Mouse (Mus musculus): ENCODE measurements around the gene Prom2. TPM values are rescaled to one million over a fixed set of nuclear protein-coding genes. Genes with fewer than 3 reads are reported as not detected.

Gene Prom2
- polyA plus RNA-seq, 1 experiment from 2014 or later: 3.5 TPM

- 72% methylated on average over 6 of the region's 6 CpGs for WGBS
- Histone ChIP-seq H3K4me1 (replicated peaks; ENCODE audit: control insufficient read depth, insufficient read depth, low read length) (peaks cover 11% of the 10 kb centered on the region; the same call in 1 of the 2 replicates), H3K36me3 (ENCODE audit: control insufficient read depth, insufficient read depth, low read length) (no peaks in the 10 kb centered on the region), H3K9me3 (ENCODE audit: control insufficient read depth, low read length) (no peaks in the 10 kb centered on the region), H3K27ac (ENCODE audit: low read length) (no peak overlapping the region), H3K4me2 (ENCODE audit: low read depth, low read length) (no peak overlapping the region), H3K9ac (ENCODE audit: low read length) (no peak overlapping the region), H3K4me3 (ENCODE audit: low read length) (no peak overlapping the region), H3K27me3 (ENCODE audit: control insufficient read depth, insufficient read depth, low read depth, low read length) (no peaks in the 10 kb centered on the region)
- no peak for ATAC-seq (ENCODE audit: low read depth)
Measured at GRCm38 (mm10) chr2:127506131-127506632, 35.1 kb downstream of the Prom2 start.

DNA sequence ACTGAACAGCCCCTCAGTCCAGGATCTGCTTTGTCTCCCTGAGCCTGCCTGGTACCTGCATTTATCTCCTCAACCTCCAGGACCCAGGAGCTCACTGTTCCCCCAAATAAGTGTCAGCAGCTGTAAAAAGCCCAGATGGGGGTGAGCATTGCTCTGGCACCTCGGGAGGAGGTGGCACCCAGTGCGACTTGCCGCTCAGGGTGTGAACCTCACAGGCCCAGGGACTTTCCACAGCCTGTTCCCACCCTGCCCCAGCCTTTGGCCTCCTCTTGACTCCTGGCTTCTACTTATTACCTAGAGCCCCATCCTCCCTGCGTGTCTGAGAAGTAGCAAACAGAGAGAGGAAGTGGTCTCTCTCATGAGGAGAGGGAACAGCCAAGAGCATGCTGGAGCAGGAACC, 36.1 kb downstream of the Prom2 start:
- 55% methylated on average over 4 of the region's 4 CpGs for WGBS
- Histone ChIP-seq H3K4me1 (replicated peaks; ENCODE audit: control insufficient read depth, insufficient read depth, low read length) (peaks cover 11% of the 10 kb centered on the region; the same call in 1 of the 2 replicates), H3K36me3 (ENCODE audit: control insufficient read depth, insufficient read depth, low read length) (no peaks in the 10 kb centered on the region), H3K9ac (ENCODE audit: low read length) (no peak overlapping the region), H3K4me3 (ENCODE audit: low read length) (no peak overlapping the region), H3K4me2 (ENCODE audit: low read depth, low read length) (no peak overlapping the region), H3K9me3 (ENCODE audit: control insufficient read depth, low read length) (no peaks in the 10 kb centered on the region), H3K27ac (ENCODE audit: low read length) (no peak overlapping the region), H3K27me3 (ENCODE audit: control insufficient read depth, insufficient read depth, low read depth, low read length) (no peaks in the 10 kb centered on the region)
- ATAC-seq (ENCODE audit: low read depth): no peak

GRCm38 (mm10) chr2:127503751-127504549, 37.3 kb downstream of the Prom2 start:
- no peaks in the 10 kb centered on the region for H3K27me3 ChIP-seq (ENCODE audit: control insufficient read depth, insufficient read depth, low read depth, low read length)
- H3K9ac ChIP-seq (ENCODE audit: low read length): no peak overlapping the region
- H3K27ac ChIP-seq (ENCODE audit: low read length): no peak overlapping the region
- no peaks in the 10 kb centered on the region for H3K9me3 ChIP-seq (ENCODE audit: control insufficient read depth, low read length)
- H3K36me3 ChIP-seq (ENCODE audit: control insufficient read depth, insufficient read depth, low read length): no peaks in the 10 kb centered on the region
- no peak for ATAC-seq (ENCODE audit: low read depth)
- 40% methylated on average over 8 of the region's 8 CpGs for WGBS
- no peak overlapping the region for H3K4me2 ChIP-seq (ENCODE audit: low read depth, low read length)
- H3K4me3 ChIP-seq (ENCODE audit: low read length): no peak overlapping the region
- peaks cover 11% of the 10 kb centered on the region; the same call in 1 of the 2 replicates for H3K4me1 ChIP-seq (replicated peaks; ENCODE audit: control insufficient read depth, insufficient read depth, low read length)

DNA sequence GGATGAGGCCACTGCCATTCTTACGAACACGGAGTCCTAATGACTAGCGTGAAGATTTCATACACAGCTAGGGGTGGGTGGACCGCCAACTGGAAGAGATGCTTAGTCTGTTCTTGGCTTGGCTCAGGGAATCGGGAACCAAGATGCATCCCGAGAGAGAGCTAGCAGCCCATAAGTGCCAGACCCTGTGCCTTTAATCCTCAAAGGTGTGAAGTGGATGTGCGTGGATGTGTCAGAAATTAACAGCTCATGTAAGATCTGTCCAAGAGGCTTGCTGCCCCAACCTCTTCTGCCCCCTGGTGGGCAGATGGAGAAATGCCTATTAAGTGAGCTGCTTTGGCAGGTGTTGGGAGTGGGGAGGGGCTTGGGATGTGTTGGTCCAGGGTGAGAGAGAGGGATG, 40.2 kb downstream of the Prom2 start:
- ATAC-seq (ENCODE audit: low read depth): no peak
- Histone ChIP-seq H3K36me3 (ENCODE audit: control insufficient read depth, insufficient read depth, low read length) (no peaks in the 10 kb centered on the region), H3K27ac (ENCODE audit: low read length) (no peak overlapping the region), H3K9ac (ENCODE audit: low read length) (no peak overlapping the region), H3K4me2 (ENCODE audit: low read depth, low read length) (no peak overlapping the region), H3K4me3 (ENCODE audit: low read length) (no peak overlapping the region), H3K27me3 (ENCODE audit: control insufficient read depth, insufficient read depth, low read depth, low read length) (no peaks in the 10 kb centered on the region), H3K9me3 (ENCODE audit: control insufficient read depth, low read length) (no peaks in the 10 kb centered on the region), H3K4me1 (replicated peaks; ENCODE audit: control insufficient read depth, insufficient read depth, low read length) (no peaks in the 10 kb centered on the region)
- WGBS: 41% methylated on average over 7 of the region's 7 CpGs

- no peak overlapping the region for H3K27ac ChIP-seq (ENCODE audit: low read length)
- H3K4me2 ChIP-seq (ENCODE audit: low read depth, low read length): no peak overlapping the region
- WGBS: 68% methylated on average over 8 of the region's 8 CpGs
- H3K9me3 ChIP-seq (ENCODE audit: control insufficient read depth, low read length): no peaks in the 10 kb centered on the region
- no peak overlapping the region for H3K9ac ChIP-seq (ENCODE audit: low read length)
- H3K36me3 ChIP-seq (ENCODE audit: control insufficient read depth, insufficient read depth, low read length): no peaks in the 10 kb centered on the region
- H3K27me3 ChIP-seq (ENCODE audit: control insufficient read depth, insufficient read depth, low read depth, low read length): no peaks in the 10 kb centered on the region; the same call in 1 of the 2 replicates
- H3K4me1 ChIP-seq (replicated peaks; ENCODE audit: control insufficient read depth, insufficient read depth, low read length): no peaks in the 10 kb centered on the region
- H3K4me3 ChIP-seq (ENCODE audit: low read length): no peak overlapping the region
- no peak for ATAC-seq (ENCODE audit: low read depth)
Measured at GRCm38 (mm10) chr2:127498750-127499149, 42.5 kb downstream of the Prom2 start.

DNA sequence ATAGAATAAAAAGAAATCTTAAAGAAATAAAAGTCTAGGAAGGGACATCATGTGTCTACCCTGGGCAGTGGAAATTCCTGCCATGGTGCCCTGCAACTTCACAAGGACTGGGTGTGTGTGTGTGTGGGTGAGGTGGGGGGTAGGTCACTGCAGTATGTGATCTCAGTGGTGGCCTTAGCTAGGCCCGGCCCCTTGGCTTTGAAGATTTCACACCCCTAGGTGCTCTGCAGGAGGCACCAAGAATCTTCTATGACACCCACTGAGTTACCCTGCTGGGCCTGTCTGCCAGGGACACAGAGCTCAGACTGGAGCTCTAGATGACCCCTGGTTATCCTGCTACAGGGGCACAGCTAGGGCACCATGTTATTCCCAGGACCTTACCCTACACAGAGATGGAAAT, 44.9 kb downstream of the Prom2 start:
- Histone ChIP-seq H3K36me3 (ENCODE audit: control insufficient read depth, insufficient read depth, low read length) (no peaks in the 10 kb centered on the region), H3K4me2 (ENCODE audit: low read depth, low read length) (no peak overlapping the region), H3K9ac (ENCODE audit: low read length) (no peak overlapping the region), H3K4me3 (ENCODE audit: low read length) (no peak overlapping the region), H3K9me3 (ENCODE audit: control insufficient read depth, low read length) (no peaks in the 10 kb centered on the region), H3K27me3 (ENCODE audit: control insufficient read depth, insufficient read depth, low read depth, low read length) (no peaks in the 10 kb centered on the region; the same call in 1 of the 2 replicates), H3K27ac (ENCODE audit: low read length) (no peak overlapping the region), H3K4me1 (replicated peaks; ENCODE audit: control insufficient read depth, insufficient read depth, low read length) (no peaks in the 10 kb centered on the region)
- 47% methylated on average over 1 of the region's 1 CpGs for WGBS
- no peak for ATAC-seq (ENCODE audit: low read depth)

GRCm38 (mm10) chr2:127484476-127485170, 56.6 kb downstream of the Prom2 start:
- Histone ChIP-seq H3K9me3 (ENCODE audit: control insufficient read depth, low read length) (no peaks in the 10 kb centered on the region), H3K36me3 (ENCODE audit: control insufficient read depth, insufficient read depth, low read length) (no peaks in the 10 kb centered on the region), H3K9ac (ENCODE audit: low read length) (no peak overlapping the region), H3K4me1 (replicated peaks; ENCODE audit: control insufficient read depth, insufficient read depth, low read length) (peaks cover 20% of the 10 kb centered on the region), H3K4me3 (ENCODE audit: low read length) (peak overlapping the region; percentile 33), H3K4me2 (ENCODE audit: low read depth, low read length) (peak overlapping the region; percentile 52), H3K27me3 (ENCODE audit: control insufficient read depth, insufficient read depth, low read depth, low read length) (peaks cover 42% of the 10 kb centered on the region), H3K27ac (ENCODE audit: low read length) (no peak overlapping the region)
- WGBS: 5% methylated on average over 19 of the region's 19 CpGs
- ATAC-seq (ENCODE audit: low read depth): peak; percentile 56

- H3K27me3 ChIP-seq (ENCODE audit: control insufficient read depth, insufficient read depth, low read depth, low read length): peaks cover 45% of the 10 kb centered on the region
- H3K27ac ChIP-seq (ENCODE audit: low read length): peak overlapping the region; percentile 67
- ATAC-seq (ENCODE audit: low read depth): peak; percentile 63
- no peaks in the 10 kb centered on the region for H3K36me3 ChIP-seq (ENCODE audit: control insufficient read depth, insufficient read depth, low read length)
- H3K4me3 ChIP-seq (ENCODE audit: low read length): peak overlapping the region; percentile 65
- peak overlapping the region; percentile 92 for H3K4me2 ChIP-seq (ENCODE audit: low read depth, low read length)
- peak overlapping the region; percentile 47; the same call in 1 of the 2 replicates for H3K9ac ChIP-seq (ENCODE audit: low read length)
- peaks cover 20% of the 10 kb centered on the region for H3K4me1 ChIP-seq (replicated peaks; ENCODE audit: control insufficient read depth, insufficient read depth, low read length)
- 1% methylated on average over 18 of the region's 21 CpGs for WGBS
- H3K9me3 ChIP-seq (ENCODE audit: control insufficient read depth, low read length): no peaks in the 10 kb centered on the region
Measured at GRCm38 (mm10) chr2:127483001-127483400, 58.3 kb downstream of the Prom2 start.

DNA sequence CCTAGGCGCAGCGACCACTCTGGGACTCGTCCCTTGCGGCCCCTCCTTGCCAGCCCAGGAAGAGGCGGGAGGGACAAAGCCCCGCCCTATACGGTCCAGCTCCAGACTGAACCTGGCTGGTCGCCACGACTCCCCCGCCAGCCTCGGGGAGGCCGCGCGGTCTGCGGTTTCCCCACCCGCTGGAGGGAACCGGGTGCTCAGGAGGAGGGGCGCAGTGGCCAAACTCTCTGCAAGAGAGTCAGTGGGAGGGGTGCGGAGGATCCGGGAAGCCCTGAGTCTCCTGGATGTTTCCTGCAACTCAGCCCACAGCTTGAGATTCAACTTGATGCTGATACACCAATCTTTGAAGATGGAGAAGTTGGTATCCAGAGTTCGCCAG, 58.7 kb downstream of the Prom2 start:
- Histone ChIP-seq H3K4me2 (ENCODE audit: low read depth, low read length) (peak overlapping the region; percentile 92), H3K4me1 (replicated peaks; ENCODE audit: control insufficient read depth, insufficient read depth, low read length) (peaks cover 20% of the 10 kb centered on the region), H3K9ac (ENCODE audit: low read length) (peak overlapping the region; percentile 57), H3K27ac (ENCODE audit: low read length) (peak overlapping the region; percentile 67), H3K4me3 (ENCODE audit: low read length) (peak overlapping the region; percentile 65), H3K27me3 (ENCODE audit: control insufficient read depth, insufficient read depth, low read depth, low read length) (peaks cover 45% of the 10 kb centered on the region), H3K9me3 (ENCODE audit: control insufficient read depth, low read length) (no peaks in the 10 kb centered on the region), H3K36me3 (ENCODE audit: control insufficient read depth, insufficient read depth, low read length) (no peaks in the 10 kb centered on the region)
- peak; percentile 91 for ATAC-seq (ENCODE audit: low read depth)
- WGBS: under 1% methylated on average over 21 of the region's 21 CpGs
